Mouse (Mus musculus) hindlimb bud, embryonic 11.5 days (tissue): ENCODE data around the gene Ggta1.

Source experiments
- DNase-seq: peaks from one replicate; pipeline ENCODE4 v3.0.0-alpha.2; 2012; ENCODE audit warnings: low read depth, low spot score; ENCODE audit errors: extremely low spot score

Ggta1 gene

DNA sequence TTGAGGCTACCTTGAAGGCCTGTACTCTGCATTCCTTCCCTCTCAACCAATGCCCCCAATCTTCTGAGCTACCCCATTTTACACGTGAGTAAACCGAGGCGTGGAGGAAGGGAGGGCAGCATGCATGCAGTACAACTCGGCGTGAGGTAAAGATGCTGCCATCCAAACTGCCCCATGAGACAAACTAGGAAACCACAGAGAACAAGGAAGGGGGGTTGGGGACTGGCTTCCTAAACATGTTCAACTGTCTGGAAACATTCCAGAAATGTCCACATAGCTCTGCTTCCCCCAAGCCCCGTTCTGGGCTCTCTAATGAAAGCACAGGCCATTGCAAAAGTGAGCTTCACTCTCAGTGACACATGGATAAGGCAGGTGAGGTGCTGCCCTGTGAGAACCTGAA is 21.6 kb downstream of the Ggta1 start:
- DNase-seq: no peak

DNA sequence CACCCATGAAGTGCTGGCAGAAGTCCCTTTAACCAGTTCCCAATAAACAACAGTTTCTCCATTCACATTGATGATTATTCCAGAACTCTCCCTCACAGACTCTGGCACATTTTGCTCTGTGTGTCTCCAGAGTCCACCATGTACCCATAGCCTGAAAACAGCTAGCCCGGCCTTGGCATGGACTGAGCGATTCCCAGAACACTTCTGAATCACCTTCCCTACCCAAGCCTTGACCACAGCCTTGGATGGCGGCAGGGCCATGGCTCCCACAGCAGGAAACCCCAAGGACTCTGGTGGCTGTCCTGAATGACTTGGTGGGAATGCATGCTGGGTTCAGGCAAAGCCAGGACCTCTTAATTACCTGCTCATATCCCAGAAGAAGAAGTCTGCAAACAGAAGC is 22.6 kb downstream of the Ggta1 start:
- DNase-seq: no peak

DNA sequence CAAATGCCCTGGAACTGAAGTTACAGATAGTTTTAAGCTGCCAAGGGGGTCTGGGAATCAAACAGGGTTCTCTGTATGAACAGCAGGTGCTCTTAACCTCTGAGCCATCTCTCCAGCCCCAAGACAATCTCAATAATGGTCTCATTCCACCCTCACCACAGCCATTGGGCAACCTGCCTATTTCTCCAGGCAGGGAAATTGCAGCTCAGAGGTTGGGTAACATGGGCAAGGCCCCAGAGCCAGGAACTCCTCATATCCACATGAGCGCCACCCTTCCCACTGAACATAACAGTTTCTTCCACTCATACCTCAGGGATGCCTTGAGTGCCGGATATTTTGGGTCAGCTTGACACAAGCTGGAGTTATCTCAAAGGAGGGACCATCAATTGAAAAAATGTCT is 25.2 kb downstream of the Ggta1 start:
- no peak for DNase-seq

DNA sequence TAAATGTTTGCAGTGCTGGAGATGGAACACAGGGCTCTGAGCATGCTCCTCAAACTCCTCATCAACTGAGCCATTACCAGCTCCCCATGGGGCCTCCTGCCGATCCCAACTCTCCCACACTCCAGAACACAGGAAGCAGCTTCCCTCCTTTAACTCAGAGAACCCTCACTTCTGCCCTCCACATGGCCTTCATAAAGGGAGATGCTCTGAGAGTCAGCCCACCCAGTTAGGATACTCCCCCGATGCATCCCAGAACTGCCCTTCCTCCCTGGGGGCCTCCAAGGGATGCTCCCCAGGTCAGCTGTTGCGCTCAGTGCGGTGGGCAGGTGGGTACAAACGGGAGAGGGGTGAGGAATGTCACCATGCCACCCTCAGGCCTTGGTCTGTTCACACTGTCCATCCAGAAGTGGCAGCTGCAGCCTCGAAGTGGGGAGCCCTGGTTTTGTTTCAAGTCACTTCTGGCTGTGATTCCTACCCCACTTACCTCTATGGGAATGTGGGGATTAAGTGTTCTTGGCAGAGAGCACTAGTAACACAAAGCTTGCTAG is 28.4 kb downstream of the Ggta1 start:
- no peak for DNase-seq

DNA sequence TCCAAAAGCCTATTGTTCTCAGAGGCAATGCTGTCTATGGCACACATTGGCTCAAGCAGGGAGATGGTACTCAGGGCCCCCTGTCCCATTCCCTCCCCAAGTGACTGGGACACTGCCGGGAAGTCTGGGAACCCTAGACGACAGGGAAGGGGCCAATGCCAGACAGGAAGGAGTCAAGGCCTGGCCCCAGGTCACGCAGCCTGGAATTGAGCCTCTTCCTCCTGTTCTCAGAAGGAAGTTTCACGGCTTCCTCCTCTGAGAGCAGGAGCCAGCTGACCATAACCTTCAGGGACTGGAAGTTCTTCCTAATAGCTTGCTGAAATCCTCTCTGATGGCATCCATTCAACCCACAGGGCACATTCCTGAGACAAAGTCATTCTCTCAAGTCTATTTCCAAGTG is 29.6 kb downstream of the Ggta1 start:
- DNase-seq: no peak

DNA sequence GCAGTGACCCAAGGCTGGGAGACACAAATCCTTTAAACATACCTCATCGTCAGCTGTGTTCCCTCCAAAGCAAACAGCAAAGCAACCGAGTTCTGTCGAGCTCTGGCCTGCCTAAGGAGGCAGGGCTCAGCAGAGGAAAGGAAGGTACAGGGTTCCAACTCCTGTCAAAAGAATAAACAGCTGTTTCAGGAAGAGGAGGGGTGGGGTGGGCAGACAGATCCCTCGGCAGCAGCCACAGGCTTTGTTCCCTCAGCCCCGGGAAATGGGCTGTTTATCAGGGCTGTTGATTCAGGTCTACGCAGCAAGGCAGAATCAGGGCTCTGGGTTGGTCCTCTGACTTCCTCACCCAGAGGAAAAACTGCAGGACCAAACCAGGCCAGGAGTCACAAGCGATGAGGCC is 30.6 kb downstream of the Ggta1 start:
- DNase-seq: no peak

DNA sequence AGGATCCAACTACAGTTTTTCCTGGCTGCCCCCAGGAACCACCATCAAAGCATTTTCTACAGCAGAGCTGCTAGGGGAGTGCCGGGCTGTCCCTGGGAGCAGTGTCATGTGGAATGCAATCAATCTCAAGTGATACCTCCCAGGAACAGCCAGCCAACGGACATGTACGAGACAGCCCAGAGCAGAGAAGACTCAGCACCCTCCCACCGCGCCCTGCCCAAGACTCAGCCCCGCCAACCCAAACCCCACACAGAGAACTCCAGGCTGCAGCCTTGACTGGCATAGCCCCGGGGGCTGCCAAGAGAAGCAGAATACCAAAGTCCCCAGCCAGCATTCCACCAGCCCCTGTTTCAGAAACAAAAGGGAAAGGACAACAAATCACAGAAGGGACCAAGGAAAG is 31.0 kb downstream of the Ggta1 start:
- no peak for DNase-seq

DNA sequence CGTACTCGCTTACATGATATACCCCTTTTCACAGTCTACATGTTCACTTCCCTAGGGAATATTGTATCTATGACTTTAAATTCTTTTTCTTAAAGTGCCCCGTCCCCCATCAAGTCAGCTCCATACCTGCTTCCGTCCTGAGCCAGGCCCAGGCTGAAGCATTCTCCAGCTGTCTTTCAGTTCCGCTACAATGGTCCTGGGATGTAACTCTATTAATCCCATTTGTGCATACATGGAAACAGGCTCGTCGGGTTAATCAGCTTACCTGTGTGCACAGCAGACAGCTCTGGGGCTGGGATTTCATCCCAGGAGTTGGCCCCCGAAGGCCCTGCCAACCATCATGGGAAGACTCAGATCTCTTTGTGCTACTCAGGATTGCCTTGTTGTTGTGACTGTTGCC is 32.2 kb downstream of the Ggta1 start:
- DNase-seq: no peak

DNA sequence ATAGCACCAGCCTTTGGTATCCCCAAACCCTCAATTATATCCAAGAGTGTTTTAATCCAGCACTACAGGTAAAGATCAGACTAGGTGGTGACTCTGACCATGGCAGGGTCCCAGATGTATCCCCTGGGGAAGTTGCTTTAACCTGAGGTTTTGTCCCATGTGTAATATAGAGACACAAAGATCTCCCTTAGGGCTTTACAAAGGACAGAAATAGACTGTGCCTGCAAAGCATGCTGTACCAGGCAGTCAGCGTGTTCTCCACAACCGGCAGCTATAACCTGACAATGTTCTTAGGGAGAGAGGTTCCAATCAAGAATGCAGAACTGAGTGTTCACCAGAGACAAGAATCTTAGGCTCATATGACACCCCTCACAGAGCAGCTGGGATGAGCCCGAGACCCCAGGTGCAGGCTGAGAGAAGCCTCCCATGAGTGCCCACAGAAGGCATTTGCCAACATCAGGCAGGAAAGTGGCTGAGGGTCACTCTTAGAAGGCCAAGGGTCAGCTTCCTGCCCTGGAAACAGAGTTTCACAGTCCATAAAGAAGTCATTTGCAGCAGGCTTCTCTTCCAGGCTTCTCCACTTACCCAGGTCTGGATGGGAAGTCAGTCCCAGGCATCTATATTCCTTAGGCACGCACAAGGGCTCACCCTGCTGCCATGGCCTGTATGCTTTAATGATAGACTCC is 34.3 kb downstream of the Ggta1 start:
- DNase-seq: no peak

DNA sequence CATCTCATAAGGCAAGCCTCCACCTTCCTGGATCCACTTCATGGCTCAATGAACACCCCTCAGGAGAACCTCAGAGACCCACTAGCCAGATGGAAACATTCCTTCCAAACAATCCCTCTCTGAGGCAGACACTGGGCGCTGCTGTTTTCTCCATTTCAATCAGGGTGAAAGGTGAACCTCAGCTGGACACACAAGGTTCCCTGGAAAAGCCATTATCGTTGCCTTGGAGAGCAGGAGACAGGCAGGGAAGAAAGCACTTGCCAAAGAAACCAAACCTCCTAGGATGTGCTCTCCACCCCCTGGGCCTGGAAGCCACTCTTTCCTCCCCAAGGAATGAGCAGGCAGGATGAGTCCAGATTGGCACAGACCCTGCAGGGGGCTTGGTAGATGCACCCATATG is 35.5 kb downstream of the Ggta1 start:
- DNase-seq: no peak

DNA sequence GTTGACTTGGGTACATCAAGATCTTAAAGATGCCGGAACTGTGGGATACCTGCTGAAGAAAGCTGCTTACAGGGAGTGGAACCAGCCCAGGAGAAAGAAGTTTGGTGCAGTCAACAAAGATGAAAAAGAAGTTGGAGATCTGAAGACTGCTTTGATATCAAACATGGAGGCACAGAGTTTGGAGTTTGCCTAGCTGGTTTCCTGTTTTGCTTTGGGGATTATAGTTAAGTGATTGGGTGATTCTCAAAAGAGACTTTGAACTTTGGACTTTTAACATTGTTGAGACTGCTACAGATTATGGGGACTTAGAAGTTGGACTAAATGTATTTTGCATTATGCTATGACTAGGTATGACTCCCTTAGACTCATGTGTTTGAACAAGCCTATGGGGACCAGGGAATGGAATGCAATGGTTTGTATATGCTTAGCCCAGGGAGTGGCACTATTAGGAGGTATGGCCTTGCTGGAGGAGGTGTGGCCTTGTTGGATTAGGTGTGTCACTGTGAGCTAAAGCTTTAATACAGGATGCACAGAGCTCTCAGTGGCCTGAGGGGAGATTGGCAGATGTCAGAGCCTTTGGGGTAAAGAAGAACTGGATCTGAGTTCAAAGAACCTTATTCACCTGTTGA is 39.2 kb downstream of the Ggta1 start:
- DNase-seq: no peak

DNA sequence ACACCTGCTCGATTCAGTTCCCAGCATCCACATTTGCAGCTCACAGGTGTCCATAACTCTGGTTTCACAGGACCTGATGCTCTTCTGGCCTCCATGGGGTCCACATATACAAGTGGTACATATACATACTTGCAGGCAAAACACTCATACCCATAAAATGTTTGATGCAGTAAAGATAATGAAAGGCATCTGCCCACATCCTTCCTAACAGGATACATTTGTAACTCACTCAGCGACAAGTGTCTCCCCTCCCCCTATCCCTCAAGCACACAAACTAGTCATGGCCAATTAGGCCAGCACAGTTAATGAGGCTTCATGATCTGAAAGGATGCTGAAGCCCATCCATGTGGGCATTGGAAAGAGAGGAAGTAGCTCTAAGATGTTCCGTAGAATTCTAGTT is 40.6 kb downstream of the Ggta1 start:
- DNase-seq: no peak

DNA sequence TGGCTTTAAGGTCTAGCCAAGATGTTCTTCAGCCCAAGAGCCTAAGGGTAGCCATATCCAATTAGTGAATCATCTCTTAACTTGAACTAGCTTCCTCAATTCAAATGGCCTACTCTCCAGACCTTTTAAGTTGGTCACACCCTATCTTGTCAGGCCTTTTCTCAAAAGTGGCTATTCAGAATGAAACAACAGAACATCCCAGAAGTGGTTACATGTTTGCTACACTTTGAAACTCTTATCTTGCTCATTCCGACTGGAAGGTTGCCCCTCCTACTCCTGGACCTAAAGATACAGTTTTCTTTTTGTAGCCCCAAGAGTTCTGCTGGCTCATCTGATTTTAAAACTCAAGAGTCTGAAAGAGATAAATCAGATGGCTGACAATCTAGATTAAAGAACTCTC is 42.4 kb downstream of the Ggta1 start:
- no peak for DNase-seq

DNA sequence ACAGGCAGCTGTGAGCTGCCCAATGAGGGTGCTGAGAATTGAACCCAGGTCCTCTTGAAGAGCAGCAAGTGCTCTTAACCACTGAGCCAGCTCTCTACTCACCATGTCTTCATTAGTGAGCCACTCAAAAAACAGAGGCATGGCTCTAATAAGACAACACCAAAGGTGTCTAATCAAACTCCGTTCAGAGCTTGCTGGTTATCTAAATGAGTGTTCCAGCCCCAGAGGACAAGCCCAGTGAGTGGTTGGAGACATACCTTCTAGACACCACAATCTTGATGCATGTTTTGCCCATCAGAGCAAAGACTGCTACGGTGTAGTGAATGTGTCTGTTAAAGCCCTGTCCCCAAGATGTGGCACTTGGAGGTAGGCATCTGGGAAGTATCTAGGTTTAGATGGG is 43.4 kb downstream of the Ggta1 start:
- DNase-seq: no peak

DNA sequence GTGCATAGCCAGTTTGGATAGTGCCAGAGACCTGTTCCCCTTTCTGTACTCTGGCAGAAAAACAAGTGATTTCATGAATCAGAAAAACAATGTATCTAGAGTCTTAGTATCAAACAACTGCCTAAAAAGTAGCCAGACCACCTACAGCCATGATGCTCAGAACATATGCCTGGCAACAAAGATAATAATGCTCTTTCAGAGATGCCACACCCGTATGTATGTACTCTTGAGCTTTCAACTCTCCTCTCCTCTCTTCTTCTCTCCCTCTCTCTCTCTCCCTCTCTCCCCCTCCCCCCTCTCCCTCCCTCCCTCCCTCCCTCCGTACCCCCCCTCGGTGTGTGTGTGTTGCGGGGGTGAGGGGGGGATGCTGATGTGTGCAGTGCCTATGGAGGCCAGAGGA is 43.8 kb downstream of the Ggta1 start:
- DNase-seq: no peak

DNA sequence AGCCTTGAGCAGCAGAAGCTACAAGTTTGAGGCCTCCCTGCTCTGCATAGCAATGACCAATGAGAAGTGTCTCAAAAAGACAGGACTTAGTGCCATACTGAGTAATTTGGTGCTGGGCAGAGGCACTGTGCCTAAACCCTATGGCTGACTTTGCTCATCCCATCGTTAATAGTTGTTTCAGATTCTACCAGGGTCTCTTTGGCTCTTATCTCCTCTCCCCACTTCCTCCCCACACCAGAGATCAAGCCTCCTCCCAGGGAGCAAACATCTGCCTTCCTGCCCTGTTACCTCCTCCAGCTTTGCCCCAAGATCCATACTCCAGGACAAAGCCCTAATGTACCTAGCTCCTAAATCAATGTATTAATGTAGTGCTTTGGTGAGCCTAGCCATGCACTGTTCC is 45.8 kb downstream of the Ggta1 start:
- no peak for DNase-seq

DNA sequence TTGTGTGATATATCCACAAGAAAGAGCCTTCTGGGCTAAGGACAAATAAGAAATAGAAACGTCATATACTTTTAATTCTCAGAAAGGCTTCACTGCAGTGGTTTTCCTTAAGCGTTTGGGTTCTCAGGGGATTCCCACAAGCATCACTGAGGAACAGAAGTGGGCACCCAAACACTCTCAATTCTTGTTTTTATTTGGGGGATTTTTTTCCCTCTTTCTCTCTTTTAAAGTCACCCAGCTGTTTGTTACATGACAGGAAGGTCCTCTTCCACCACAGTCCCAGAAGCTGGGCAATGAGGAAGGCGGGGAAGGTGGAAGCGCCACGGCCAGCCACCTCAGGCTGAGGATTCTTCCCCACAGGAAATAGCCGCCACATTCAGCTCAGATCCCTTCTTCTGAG is 46.6 kb downstream of the Ggta1 start:
- no peak for DNase-seq

DNA sequence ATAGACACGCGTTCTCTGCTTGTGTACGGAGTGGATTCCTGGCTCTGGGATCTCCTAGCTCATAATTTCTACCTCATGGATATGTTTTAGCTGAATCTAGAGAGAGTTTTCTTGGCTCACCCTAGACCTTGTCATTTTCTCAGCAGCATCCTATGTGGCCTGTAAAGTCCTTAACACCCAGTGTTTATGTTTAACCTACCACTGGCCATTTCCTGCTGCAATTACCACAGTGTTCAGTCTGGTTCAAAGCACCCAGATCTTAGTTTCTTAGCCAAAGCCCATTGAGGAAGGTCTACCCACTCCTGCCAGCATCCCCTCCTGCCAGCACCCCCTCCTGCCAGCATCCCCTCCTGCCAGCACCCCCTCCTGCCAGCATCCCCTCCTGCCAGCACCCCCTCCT is 50.2 kb downstream of the Ggta1 start:
- no peak for DNase-seq

DNA sequence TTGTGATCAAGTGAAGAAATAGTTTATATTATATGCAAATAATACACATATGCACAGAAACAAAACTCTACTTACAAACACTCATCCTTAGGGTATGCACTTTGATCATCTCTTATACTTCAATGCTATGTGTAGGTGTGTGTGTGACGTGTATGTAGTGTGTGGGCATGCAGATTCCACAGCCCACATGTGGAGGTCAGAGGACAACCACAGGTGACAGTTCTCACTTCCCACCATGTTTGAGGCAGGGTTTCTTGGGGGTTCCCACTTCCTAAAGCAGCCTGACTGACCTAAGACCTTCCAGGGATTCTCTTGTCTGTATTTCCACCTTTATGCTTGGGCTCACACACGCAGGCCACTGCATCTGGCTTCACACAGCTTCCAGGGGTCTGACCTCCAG is 50.8 kb downstream of the Ggta1 start:
- DNase-seq: no peak

DNA sequence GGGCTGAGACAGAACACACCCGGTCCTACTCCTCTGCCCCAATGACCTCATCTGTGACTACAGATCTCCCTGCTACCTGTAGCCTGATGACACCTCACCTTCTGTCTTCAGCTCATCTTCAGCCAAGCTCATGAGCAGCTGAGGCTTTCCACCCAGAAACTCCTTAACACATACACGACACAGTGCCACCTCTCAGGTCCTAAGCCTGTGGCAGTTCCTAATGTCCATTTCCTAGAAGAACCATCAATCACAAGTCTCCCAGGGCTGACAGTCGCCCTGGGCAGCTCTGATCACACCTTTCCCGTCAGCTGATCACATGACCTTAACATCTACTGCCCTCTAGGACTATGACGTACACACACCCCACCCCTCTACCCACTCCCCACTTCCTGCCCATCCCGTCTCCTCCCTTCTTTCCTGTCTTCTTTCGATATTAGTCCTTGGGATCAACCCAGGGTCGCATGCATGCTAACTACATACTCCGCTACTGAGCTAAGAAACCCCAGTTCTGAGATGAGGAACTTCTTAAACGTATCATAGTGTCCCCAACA is 51.3 kb downstream of the Ggta1 start:
- DNase-seq: no peak

DNA sequence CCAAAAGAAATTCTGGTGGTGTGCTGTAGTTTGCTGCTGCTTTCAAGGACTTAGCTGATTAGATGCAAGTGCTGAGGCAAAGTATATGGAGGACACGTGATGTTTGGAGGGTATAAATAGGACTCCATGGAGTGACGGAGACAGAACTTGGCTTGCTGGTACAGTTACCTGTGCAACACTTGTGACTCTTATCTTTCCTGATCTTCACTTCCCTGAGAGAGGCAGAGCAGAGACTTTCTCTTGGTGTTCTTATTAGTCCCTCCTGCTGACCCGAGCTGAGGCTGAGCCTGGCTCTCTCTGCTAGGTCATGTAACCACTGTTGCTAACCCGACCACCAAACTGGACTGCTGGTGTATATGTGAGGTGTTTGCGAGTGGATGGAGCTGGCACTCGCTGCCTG is 53.6 kb downstream of the Ggta1 start:
- DNase-seq: no peak

DNA sequence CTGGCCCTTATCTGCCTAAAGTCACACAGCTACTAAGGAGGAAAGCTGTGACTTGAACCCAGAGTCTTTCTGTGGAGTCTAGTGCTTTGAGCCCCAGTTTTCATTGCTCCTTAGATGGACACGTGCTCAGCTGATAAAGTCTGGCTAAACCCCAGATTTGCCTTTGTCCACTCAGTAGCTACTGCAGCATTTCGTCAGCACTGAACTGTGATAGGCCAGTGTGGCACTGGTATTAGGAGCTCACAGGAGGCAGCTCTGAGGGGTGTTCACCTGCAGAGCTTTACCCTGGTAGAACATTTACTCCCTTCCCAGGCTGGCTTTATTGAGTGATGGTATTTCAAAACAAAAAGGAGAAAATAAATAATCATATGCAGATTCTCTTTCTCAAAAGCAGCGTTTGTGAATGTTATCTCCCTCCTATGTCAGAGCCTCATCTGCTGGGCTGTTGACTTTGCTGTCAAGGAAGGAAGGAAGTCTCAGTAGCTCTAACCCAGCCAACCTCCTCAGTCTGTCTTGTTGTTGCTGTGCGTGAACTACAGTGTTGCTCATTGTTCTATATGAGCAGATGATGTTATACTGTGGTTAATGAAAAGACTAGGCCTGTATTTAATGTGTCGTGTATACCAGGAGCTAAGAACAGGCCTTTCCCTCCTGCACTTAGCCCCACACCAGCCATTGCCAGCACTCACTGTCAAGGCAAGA is 54.5 kb downstream of the Ggta1 start:
- DNase-seq: no peak
